Mouse (Mus musculus) left cerebral cortex, adult 11 months (tissue): ENCODE measurements around the gene 2510009E07Rik.
"Not testable (repeated sequence)": the region's sequence is repeated elsewhere in the genome, so short reads cannot be mapped to it uniquely, and the experiment has no call there.

Source experiments
- DNase-seq: peaks from one replicate; pipeline ENCODE4 v3.0.0; 2022; ENCODE audit warnings: low spot score

2510009E07Rik gene

DNA sequence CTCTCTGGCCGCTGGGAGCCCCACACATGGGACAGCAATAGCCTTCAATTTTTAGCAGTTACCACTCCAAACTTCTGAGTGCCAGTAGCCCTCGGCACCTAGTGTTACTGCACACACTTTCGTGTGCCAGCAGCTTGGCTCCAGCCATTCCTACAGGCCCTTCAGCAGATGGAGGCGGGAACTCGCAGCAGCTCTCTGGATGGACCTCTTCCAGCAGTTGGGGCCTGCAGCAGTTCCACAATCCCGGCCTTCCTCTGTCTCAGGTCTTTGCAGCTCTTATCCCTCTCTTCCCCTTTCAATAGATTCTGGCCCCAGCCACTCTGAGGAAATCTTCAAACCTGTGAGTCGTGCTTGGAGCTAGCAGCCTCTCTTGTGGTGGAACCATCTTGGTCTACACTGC is 17.7 kb downstream of the 2510009E07Rik start:
- no peak for DNase-seq

DNA sequence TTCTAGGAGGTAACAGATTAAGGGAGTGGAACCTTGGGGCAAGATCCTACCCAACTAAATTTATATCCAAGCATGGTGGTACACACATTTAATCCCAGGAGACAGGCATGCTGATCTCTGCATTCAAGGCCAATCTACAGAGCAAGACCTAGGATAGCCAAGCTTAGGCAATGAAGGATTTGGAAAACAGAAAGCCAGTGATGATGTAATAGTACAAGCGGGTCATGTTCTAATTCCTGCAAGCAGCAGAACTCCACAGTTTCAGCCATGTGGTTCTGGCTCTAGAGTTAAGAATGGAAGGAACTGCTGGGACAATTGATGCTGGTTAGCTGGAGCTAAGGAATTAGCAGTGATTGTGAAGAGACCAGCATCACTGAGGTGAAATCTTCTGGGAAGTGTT is 20.8 kb downstream of the 2510009E07Rik start:
- DNase-seq, result not testable (repeated sequence)

DNA sequence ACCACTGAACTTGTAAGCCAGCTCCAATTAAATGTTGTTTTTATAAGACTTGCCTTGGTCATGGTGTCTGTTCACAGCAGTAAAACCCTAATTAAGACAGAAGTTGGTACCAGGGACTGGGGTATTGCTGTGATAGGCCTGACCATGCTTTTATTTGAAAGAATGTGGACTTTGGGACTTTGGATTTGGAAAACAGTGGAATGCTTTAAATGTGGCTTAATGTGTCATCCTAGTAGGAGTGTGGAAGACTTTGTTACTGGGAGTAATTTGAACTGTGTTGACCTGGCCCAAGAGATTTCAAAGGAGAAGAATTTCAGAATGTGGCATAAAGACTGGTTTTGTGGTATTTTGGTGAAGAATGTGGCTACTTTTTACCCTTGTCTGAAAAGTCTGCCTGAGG is 21.4 kb downstream of the 2510009E07Rik start:
- not testable (repeated sequence) for DNase-seq

DNA sequence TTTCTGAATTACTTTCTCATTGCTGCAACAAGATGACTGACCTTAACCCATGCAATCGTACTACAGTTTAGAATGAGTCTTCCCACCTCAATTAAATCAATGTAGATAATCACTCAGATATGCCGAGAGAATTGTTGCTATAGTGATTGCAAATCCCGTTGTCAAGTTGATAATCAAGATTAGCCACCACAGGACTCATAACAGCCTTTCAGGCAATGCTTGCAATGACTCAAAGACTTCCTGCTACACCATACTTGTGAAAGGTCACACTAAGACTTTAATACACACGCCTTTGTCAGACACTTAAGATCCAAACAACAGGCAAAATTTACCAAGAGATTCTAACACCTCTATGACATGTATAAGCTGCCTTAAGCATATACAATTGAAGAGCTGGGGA is 22.6 kb downstream of the 2510009E07Rik start:
- no peak for DNase-seq

DNA sequence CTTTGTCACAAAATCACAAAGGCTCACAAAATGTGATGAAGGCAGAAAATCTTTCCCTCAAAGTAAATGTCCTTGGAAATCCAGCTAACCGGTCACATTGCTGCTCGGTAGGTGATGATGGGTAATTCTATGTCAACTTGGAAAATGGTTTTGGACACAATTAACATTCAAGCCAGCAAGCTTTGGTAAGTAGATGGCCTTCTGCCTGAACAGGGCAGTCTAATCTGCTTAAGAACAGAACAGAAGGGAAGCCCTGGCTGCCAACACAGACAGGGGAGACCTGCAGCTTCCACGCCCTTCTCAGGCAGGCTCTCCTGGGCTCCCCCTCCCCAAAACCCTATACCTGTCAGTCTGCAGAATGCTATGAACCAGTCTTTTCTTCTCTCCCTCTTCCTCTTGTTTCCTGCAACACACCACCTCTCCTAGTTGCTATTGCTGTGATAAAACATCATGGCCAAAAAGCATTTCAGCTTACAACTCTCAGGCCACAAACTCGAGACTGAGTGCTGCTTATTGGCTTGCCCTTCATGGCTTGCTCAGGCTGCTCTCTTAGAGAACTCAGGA is 29.0 kb downstream of the 2510009E07Rik start:
- no peak for DNase-seq

DNA sequence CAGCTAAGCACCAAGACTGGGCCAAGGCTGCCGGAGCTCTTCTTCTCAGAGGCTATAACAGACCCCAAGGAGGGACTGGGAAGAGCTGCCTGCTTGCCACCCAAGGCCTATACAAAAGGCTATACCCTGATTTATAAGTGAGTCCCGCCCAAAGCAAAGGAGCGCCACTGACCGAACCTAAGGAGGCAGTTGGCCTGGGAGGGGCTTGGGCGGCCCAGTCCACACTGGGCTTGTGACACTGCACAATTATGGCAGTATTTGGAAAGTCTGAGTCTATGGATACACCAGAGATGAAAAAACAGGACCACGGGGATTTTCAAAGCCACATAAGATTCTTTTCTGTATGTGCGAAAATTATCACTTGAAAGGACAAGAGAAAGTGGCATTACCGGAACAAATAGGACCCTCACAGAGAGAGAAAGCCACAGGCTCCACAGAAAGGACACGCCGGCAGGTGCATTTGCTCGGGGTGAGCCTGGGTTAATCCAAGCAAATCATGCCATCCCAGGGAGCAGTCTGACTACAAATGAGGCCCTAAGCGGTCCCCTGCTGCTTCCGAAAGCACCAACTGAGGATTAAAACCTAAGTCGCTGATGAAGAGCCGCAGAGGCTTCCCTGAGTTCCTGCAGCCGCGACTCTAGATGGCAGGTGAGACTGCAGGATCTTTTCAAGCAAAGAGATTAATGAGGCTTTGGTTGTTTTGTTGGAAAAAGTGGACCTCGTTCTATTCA is 29.7 kb downstream of the 2510009E07Rik start:
- DNase-seq, result no peak

DNA sequence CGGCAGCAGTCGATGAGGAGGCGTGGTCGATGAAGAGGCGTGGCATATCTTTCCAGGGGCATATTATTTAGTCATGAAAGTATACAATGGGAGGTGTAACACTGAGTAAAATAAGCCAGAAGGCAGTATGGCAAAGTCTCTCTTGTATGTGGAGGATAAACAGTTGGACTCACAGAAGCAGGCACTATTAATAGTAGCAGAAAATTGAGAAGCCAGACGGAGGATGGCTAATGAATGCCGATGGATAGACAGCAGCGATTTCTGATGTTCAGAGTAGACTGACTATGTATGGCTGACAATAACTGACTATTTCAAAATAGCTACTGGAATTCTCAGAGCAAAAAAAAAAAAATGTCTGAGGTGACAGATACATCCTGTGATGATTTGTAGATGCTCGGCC is 38.5 kb downstream of the 2510009E07Rik start:
- no peak for DNase-seq

DNA sequence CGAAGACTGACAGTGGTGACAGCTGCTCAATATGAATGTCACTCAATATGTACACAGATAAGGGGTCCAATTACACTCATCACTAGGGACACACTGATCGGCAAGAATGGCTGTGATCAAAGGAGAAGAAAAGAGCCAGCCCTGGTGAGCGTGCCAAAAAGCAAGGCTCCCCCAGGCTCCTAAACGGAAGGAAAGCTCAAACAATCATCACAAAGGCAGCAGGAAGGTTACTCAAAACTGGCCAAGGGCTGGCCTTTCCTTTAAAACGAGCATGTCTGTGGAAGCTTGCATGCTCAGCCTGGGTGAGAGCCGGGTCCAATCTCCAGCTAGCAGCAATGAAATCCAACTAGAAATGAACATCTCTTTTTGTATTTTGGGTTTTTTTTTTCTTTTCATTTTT is 39.2 kb downstream of the 2510009E07Rik start:
- no peak for DNase-seq

DNA sequence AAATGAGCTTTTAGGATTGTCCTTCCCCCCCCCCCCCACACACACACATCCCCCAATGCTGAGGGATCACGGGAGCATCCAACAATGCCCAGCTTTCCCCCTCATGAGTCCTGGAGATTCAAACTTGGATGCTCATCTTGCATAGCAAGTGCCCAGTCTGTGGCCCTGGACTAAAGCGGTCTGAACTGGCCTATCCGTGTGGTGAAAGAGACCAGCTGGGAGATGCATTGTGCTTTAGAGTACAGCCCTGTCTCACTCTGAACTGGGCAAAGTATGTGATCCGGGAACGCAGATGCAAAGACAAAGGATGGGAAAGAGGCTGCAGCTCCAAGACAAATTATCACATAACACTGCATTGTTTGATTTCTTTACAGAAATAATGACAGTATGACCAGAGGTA is 40.1 kb downstream of the 2510009E07Rik start:
- no peak for DNase-seq

DNA sequence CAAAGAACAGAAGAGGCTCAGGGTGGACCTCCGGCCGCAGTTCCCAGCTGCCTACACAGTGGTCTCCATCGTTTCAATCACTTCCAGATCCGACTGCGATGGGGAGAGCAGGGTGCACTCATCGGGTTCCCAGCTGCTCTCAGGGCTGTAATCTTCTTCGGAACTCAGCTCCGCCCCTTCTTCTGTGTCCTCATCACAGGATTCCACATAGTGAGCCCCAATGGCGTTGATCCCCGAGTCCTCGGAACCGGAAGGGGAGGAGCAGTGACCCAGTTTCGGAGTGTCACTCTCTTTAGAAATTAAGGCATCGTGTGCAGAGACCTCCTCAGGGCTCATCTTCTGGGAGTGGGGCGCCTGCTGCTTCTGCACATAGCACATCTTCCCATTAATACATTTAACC is 41.3 kb downstream of the 2510009E07Rik start:
- no peak for DNase-seq

DNA sequence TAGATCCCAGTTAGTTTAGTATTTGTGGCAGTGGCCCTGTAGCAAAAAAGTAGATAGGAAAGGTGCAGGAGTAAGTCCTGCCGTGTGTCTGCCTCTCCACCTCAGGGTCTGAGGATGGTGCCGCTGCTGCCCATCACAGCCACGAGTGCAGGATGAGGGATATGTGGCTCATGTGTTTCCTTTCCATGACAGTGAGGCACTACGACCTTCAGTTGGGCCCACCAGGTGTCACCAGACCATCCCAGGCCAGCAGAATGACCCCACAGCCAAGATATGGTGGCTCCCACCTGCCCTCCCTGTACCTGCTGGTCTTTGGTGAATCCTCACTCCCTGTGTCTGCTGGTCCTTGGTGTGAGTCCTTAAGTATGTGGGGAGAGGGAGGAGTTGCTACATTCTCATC is 43.3 kb downstream of the 2510009E07Rik start:
- DNase-seq, result no peak

DNA sequence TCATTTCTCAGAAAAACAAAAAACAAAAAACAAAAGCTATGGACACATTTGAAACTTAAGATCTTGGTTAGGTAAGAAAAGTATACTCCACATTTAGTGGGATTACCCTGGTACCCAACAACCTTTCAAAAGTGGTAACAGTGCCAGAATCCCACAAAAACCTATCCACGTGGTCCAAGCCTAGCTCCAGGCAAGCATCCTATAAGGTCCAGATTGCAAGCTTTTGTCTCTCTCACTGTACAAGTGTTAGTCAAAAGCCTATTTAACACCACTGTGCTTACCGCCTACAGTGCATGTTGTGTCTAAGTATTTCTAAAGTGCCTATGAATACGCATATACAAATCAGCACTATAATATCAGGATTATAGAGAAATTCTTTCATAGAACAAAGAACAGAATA is 44.2 kb downstream of the 2510009E07Rik start:
- no peak for DNase-seq

DNA sequence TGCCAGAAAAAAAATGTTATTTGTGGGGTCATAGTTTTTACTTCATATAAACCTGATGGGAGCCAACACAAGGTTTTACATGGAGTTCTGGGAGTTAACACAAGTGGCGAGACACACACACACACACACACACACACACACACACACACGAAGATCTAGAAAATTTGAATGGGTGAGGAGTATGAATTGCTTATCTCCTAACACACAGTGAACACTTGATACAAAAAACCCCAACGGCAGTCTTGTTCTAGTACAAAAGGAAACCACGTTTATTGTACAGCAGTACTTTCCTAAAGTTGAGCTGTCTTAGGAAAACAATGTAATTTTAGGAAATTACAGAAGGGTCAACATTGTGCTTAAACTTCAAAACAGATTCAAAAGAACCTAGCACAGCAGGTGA is 45.7 kb downstream of the 2510009E07Rik start:
- no peak for DNase-seq

DNA sequence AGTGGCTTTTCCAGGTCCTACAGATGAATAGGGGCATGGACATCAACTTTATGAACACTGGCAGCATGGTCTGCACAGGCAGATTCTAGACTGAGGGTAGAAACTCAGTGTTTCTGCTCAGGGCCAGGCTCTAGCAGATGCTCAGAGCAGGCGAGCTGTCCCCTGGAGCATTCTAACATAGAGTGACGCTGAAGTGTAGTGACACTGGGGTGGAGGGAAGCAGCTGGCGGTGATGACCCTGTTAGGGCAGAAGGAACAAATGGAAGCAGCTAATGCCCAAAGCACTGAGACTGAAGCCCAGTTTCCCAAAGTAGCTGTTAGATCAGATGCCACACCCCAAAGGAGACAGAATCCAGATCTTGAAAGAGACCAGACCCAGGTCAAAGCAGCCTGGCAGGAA is 48.0 kb downstream of the 2510009E07Rik start:
- no peak for DNase-seq

DNA sequence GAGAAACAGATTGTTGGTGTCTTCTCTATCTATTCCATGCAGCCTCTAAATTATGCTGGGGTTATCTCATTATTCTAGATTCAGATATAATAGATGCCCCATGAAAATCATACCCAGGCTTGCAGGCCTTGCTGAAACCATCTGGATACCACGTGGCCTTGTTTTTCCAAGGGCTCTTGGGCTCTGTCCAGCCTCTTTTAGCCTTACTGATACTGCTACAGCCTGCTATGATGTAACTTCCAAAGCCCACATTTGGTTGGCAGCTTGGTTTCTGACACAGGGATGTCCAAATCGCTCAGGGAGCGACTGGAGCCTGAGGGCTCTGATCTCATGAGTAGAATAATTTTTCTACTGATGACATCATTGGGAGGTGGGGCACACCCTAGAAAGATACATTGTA is 48.5 kb downstream of the 2510009E07Rik start:
- DNase-seq, result no peak

DNA sequence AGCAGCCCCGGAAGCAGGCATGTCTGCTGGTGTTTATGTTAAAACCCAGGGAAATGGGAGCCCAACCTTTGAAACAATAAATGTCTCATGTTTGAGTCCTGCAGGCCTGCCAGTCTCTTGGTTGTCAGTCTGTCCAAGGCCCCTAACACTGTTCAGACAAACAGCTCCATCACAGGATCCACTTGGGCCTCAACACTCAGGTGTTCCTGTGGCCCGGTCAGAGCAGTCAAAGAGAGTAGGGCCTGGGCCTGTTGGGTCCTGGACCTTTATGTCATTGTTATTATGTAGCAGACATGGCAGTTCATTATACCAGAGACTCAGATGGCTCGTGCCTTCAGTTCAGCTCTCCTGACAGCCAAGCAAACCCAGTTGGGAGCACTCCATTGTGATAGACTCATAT is 49.9 kb downstream of the 2510009E07Rik start:
- no peak for DNase-seq

DNA sequence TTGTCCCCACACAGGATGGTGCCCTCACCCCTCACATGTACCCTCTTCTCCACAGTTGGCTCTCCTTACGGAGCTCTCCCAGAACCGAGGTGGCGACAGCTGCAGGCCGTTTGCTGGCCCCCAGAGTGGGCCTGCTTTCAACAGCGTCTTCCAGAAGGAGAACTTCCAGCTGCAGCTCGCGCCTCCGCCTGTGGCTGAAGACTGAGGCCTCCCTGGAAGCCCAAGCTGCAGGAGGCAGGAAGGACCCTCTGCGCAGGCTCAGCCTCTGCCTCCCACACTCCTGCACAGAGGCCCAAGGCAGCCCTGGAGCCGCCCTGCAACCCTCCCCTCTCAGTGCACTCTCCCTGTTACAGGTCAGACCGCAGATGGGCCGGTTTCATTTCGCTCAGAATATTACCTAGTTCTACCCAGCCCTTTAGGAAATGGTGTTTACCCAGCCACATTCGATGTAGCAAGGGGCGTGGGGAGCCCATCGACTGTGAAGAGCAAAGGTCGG is 50.4 kb downstream of the 2510009E07Rik start:
- no peak for DNase-seq

DNA sequence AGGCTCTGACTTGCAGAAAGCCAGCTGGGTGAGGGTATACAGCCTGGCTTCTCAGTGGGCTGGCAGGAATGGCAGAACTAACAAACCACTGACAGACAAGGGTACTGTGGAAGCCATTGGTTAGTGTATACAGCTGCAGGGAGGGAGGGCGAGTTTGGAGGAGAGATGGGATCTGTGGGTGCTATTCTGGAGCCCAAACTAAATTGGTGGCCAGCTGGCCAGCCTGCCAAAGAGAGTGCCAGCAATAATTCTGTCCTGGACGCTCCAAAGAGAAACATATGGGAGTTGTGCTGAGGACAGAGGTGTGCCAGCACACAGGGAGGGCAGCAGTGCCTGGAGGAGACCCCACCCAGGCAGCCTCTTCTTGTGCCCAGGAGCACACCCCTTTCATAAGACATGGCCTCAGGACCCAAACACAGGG is 50.8 kb downstream of the 2510009E07Rik start:
- no peak for DNase-seq

DNA sequence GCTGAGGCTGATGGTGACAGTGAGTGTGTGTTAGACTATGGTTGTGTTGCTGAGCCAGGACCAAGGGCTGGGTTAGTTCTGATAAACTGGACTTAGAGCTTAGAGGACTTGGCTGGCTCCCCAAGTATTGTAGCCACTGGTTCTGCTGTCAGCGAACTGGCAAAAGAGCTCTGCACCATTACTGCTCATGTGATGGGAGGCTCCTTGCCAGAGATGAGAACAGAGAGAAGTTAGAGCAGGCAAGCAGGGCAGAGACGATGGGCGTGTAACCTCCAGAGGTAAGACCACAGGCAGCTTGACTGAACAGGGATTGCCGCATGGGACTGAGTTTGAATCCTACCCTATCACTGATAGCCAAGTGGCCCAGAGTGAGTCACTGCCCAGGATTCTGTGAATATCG is 51.6 kb downstream of the 2510009E07Rik start:
- DNase-seq, result no peak

DNA sequence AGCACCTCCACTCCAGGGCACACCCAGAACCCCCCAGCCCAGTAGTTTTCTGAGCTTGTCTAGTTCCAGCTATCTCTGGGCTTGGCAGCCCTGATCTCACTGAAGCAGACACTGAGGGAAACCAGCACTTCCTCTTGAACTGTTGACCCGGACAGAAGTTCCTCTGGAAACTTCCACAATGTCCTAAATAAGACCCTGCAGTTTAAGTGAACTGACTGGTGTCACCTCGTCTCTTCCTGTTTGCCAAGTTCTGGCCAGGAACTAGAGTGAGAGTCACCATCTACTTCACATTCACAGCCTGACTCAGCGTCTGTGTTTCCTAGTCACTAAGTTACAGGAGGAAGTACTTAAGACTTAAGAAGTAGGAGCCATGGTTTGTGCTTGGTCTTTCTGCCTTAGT is 52.5 kb downstream of the 2510009E07Rik start:
- no peak for DNase-seq

DNA sequence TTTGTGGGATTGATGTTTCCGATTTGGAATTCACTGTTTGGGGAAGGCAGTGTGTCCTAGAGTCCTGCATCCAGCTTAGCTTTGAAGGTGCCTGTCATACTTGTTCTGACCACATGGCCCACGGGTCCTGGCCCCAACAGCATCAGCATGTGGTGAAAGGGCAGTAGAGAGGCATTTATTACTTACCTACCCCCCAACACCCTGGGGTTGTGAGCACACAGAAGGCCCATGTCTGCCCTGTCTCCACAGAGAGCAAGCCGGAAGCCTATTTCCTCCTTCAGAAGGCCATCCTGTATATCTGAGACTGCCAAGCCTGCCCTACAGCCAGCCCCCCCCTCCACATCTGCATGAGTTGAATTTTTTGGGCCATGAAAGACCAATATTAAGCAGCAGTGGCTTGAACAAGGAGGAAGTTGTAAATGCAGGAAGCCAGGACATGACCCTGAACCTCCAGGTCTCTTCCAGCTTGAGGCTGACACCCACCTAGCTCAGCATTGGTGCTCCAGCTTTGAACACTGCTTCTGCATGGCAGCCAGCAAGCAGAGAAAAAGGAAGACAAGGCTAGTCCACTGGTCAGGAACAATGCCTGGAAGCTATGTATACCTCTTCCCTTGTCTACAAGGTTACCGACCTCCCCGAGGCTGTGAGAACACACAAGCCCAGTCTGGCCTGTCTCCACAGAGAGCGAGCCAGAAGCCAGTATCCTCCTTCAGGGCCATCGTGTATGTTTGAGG is 53.5 kb downstream of the 2510009E07Rik start:
- no peak for DNase-seq

DNA sequence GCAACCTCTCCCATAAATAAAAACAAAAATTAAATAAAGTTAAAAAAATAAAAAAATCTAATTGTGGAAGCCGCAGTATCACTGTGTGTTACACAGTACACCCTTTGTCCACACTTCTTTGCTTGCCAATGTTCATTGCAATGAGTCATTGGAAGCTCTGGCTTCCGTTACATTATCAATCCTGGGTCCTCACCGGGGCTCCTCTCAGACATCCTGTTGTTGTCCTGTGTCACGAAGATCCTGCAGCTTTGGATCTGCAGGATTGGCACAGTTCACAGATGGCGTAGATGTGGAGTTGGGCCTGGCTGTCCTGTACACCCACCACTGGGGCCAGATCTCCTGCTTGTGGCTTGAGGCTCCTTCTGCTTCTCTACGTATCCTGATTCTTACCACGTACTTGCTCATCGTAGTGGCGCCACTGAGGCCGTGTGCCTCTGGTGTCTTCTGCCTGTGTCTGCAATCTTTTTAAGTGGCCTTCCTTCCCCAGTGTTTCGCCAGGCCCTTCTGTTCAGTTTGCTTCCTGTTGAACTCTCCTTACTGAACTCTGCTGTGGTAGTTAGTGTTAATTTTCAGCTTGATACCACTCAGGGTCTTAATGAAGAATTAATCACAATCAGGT is 57.2 kb downstream of the 2510009E07Rik start:
- no peak for DNase-seq
